Mouse (Mus musculus) embryonic fibroblast, embryonic 13.5 days (primary cell): ENCODE measurements around the gene Cdt1.

Source experiments
- CTCF ChIP-seq: IDR thresholded peaks from 2 replicates; pipeline ENCODE4 v1.5.1; 2011; ENCODE audit warnings: mild to moderate bottlenecking, control low read depth, low read length, moderate library complexity, borderline replicate concordance; ENCODE audit not compliant: insufficient read depth
- POLR2A ChIP-seq: IDR thresholded peaks from 2 replicates; pipeline ENCODE4 v1.6.1; 2011; ENCODE audit warnings: low read depth, mild to moderate bottlenecking, control low read depth, low read length, moderate library complexity

DNA sequence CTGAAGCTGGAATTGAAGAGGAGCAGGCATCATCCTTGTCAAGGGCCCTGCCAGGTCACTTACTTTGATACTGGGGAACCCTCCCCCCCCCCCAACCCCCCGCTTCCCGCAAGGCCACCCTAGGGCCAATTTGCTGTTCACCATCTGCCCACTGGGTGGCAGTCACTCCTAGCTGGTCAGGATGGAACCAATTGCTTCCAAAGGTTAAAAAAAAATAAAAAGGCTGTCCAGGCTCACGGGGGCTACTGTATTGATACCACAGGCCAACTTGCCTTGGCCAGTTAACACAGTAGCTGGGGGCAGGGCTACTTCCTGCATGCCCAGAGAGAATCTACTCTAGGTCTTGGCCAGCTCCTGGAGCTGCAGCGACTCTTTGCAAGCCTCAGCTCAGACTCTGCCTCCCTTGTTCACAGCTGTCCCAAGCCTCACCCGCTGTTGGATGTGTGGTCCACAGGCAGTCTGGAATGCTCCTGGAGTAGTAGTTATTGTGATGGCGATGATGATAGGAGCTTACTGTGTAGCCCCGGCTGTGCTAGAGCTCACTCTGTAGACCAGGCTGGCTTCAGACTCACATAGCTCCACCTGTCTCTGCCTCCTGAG is 50.2 kb downstream of the Cdt1 start:
- TF ChIP-seq CTCF (peak; percentile 76; the same call in 1 of the 2 replicates), POLR2A (no peak)
